Mouse (Mus musculus) heart, adult 2 months (tissue): ENCODE data around the gene Rnf114. TPM values are rescaled to one million over a fixed set of nuclear protein-coding genes. Genes with fewer than 3 reads are reported as not detected.

Experiments
- DNase-seq, 2 experiments: peaks; one replicate each; pipeline ENCODE4 v3.0.0; 2021
- H3K27ac ChIP-seq: fragments of 200-600 bp; 2 replicates; pipeline ENCODE4 v1.8.1; 2022
- H3K27me3 ChIP-seq: fragments of 200-500 bp; 2 replicates; pipeline ENCODE4 v1.6.1; 2012; ENCODE audit warnings: mild to moderate bottlenecking, low read length, inconsistent platforms, mixed read lengths; ENCODE audit not compliant: control insufficient read depth, insufficient read depth
- H3K36me3 ChIP-seq: fragments of 200-500 bp; 2 replicates; pipeline ENCODE4 v1.6.1; 2012; ENCODE audit warnings: low read length, inconsistent platforms; ENCODE audit not compliant: control insufficient read depth, insufficient read depth
- H3K4me1 ChIP-seq: fragments of 200-500 bp; 2 replicates; pipeline ENCODE4 v1.6.1; 2011; ENCODE audit warnings: low read length; ENCODE audit not compliant: control insufficient read depth, insufficient read depth
- H3K4me3 ChIP-seq: fragments of 200-600 bp; 2 replicates; pipeline ENCODE4 v1.8.1; 2022
- H3K79me2 ChIP-seq: fragments of 200-500 bp; replicated peaks from 2 replicates; pipeline ENCODE4 v1.6.1; 2012; ENCODE audit warnings: mild to moderate bottlenecking, inconsistent platforms, low read length, moderate library complexity, mixed read lengths; ENCODE audit not compliant: control insufficient read depth, insufficient read depth
- H3K9ac ChIP-seq: fragments of 200-500 bp; 2 replicates; pipeline ENCODE4 v1.6.1; 2012; ENCODE audit warnings: low read depth, mild to moderate bottlenecking, control low read depth, inconsistent platforms, low read length, mixed read lengths
- CTCF ChIP-seq: fragments of 200-600 bp; IDR thresholded peaks from 2 replicates; pipeline ENCODE4 v1.8.1; 2022; ENCODE audit warnings: antibody characterized with exemption, mild to moderate bottlenecking, moderate library complexity
- EP300 ChIP-seq: fragments of 200-500 bp; IDR thresholded peaks from 2 replicates; pipeline ENCODE4 v1.6.1; 2011; ENCODE audit warnings: low read depth, low read length, control low read depth; ENCODE audit not compliant: insufficient read depth
- POLR2A ChIP-seq: fragments of 200-500 bp; IDR thresholded peaks from 2 replicates; pipeline ENCODE4 v1.6.1; 2011; ENCODE audit warnings: mild to moderate bottlenecking, low read depth, low read length, control low read depth; ENCODE audit not compliant: insufficient read depth
- WGBS: fragments of 180-500 bp; shearing (Covaris S2); methylation state at CpG from one replicate; pipeline ENCODE4 v1.1.7; 2018; 5-methylcytosine and 5-hydroxymethylcytosine counted together
- intact Hi-C: fragments of 180-260 bp; cut with DNase I; formaldehyde crosslinking; loops from one replicate; pipeline ENCODE4 v1.15.1; 2025
- polyA plus RNA-seq: library from polyadenylated mRNA; depleted of rRNA; stranded (reverse); fragments of >200 nt; gene quantifications from 2 replicates; pipeline ENCODE4 v1.2.3, GENCODE M21; 2012
- total RNA-seq, 2 experiments: library from RNA; stranded (reverse); gene quantifications; 2 replicates each; pipeline ENCODE4 v1.2.3; 2021

Rnf114 gene
- total and polyA plus RNA-seq, 3 experiments: 60.4 to 96.3 (median 76.7) TPM

DNA sequence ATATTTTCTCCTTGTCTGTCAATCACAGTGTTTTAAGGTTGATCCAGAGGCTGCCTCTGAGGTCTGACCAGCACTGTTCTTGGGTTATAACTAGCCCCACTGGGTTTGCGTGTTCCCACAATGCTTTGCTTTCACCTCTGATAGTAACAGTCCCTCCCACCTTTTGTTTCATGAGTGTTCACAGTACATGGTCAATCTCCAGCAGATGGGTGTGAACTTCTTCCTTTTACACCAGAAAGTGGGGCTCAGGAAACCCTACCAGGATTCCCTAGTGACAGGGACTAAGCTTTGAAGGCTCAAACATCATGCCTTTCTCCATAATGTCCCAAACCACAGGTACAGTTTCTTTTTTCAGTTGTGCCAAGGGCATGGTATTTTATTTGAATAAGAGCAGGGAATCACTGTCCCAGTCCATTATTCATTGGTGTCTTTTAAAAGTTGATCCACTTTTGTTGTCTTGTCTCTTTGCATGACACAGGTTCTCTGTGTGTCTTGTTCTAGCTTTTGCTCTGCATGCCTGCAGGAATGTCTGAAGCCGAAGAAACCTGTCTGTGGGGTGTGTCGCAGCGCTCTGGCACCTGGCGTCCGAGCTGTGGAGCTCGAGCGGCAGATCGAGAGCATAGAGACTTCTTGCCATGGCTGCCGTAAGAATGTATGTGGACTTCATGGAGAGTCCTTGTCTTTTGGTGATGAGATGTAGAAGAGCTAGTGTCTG lies 14.3 kb downstream of the Rnf114 start:
- no peak overlapping the region for H3K27ac ChIP-seq
- H3K27me3 ChIP-seq: no peaks in the 10 kb centered on the region
- TF ChIP-seq EP300 (no peak), CTCF (no peak)
- H3K79me2 ChIP-seq: peaks cover 4% of the 10 kb centered on the region; the same call in 1 of the 2 replicates
- intact Hi-C loops: no loop called here
- no peak overlapping the region for H3K4me3 ChIP-seq
- no peak for DNase-seq
- WGBS: 87% methylated on average over 10 of the region's 10 CpGs
- peaks cover 16% of the 10 kb centered on the region for H3K4me1 ChIP-seq
- no peak overlapping the region for H3K9ac ChIP-seq
- peaks cover 17% of the 10 kb centered on the region for H3K36me3 ChIP-seq

DNA sequence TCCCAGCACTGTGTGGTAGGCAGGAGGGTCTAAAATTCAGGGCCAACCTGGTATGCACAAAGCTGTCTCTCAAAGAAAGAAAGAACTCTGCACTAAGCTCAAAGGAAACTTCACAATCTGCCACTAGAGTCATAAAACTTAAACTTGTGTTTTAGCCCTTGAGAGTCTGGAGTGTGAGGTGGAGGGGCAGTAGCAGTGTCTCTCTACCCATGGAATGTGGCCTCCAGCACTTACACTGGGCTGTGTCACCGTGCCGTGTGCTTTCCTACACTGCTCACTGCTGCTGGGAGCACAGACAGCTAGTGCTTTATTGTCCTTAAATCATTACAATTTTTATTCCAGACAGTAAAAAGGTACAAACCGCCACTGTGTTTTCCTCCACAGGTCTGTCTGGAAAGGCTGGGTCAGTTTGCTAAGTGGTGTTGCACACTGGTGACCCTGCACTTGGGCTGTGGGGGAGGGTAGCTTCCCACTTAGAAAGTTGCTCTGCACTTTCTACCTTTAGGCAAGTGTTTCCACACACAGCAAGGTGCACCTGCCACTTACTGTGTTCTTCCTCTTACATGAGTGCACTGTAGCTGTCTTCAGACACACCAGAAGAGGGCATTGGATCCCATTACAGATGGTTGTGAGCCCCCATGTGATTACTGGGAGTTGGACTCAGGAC lies 15.4 kb downstream of the Rnf114 start:
- peaks cover 17% of the 10 kb centered on the region for H3K36me3 ChIP-seq
- no peak overlapping the region for H3K27ac ChIP-seq
- TF ChIP-seq EP300 (no peak), POLR2A (no peak), CTCF (no peak)
- DNase-seq: no peak
- intact Hi-C loops: no loop called here
- no peak overlapping the region for H3K9ac ChIP-seq
- H3K4me3 ChIP-seq: no peak overlapping the region
- no peaks in the 10 kb centered on the region for H3K27me3 ChIP-seq
- WGBS: 68% methylated on average over 3 of the region's 3 CpGs
- peaks cover 4% of the 10 kb centered on the region; the same call in 1 of the 2 replicates for H3K79me2 ChIP-seq
- H3K4me1 ChIP-seq: peaks cover 16% of the 10 kb centered on the region

DNA sequence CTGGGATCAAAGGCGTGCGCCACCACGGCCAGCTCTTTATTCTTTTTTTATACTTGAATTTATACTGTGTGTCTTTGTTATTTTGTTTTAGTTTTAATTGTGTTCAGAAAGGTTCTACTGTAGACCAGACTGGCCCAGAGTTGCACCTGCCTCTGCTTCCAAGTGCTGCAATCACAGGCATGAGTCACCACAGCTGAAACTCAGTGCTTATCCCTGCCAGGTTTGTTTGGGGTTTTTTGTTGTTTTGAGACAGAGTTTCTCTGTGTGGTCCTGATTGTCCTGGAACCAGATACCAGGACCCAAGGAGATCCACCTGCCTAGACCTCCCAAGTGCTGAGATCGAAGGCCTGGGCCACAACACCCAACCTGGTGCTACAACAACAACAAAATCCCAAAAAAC lies 16.1 kb downstream of the Rnf114 start:
- Histone ChIP-seq H3K27ac (no peak overlapping the region), H3K9ac (no peak overlapping the region), H3K27me3 (no peaks in the 10 kb centered on the region), H3K36me3 (peaks cover 17% of the 10 kb centered on the region), H3K4me1 (peaks cover 16% of the 10 kb centered on the region), H3K79me2 (peaks cover 4% of the 10 kb centered on the region; the same call in 1 of the 2 replicates), H3K4me3 (no peak overlapping the region)
- DNase-seq: no peak
- WGBS: 93% methylated on average over 4 of the region's 4 CpGs
- TF ChIP-seq CTCF: no peak
- no peak for TF ChIP-seq EP300
- TF ChIP-seq POLR2A: no peak
- intact Hi-C loops: no loop called here

DNA sequence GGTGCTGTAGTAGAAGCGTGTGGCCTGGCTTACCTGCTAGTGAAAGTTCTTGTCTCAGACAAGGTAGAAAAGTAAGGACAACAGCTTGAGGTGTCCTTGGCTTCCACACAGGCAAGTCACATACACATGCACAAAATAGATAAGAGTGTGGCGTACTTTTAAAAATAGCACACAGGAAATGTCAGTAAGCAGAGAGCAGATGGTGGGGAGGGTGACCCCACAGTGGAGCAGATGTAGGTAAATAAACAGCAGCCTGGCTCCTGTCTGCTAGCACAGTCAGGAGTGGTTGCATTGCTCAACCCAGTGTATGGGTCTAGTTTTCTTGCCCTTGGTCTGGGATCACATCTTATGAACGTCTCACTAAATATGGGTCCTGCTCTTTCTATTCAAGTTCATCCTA lies 18.0 kb downstream of the Rnf114 start:
- intact Hi-C loops: no loop called here
- peak overlapping the region; percentile 84 for H3K27ac ChIP-seq
- peak overlapping the region; percentile 56; the same call in 1 of the 2 replicates for H3K9ac ChIP-seq
- no peak overlapping the region; the same call in 1 of the 2 replicates for H3K4me3 ChIP-seq
- peak in 1 of 2 experiments; percentile 50 for DNase-seq
- H3K27me3 ChIP-seq: no peaks in the 10 kb centered on the region
- TF ChIP-seq CTCF (no peak), EP300 (peak; percentile 62; the same call in 1 of the 2 replicates), POLR2A (peak; percentile 44; the same call in 1 of the 2 replicates)
- H3K36me3 ChIP-seq: peaks cover 12% of the 10 kb centered on the region
- H3K79me2 ChIP-seq: peaks cover 2% of the 10 kb centered on the region; the same call in 1 of the 2 replicates
- peaks cover 14% of the 10 kb centered on the region for H3K4me1 ChIP-seq
- 27% methylated on average over 3 of the region's 3 CpGs for WGBS

DNA sequence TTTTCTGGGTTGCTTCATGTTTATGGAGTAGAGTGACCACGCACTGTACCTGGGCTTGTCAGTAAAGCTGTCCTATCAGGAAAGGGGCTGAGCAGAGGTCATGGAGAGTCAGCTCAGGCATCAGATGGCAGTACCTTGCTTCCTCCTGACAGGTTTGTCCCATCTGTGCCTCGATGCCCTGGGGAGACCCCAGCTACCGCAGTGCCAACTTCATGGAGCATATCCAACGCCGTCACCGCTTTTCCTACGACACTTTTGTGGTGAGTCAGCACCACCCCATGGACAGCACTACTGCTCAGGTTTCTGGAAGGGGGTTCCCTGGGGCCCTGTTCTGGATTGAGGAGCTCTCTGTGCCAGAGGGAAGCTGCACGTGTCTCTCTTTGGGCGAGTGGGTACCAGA lies 19.9 kb downstream of the Rnf114 start:
- WGBS: 85% methylated on average over 9 of the region's 9 CpGs
- Histone ChIP-seq H3K4me1 (peaks cover 8% of the 10 kb centered on the region), H3K36me3 (peaks cover 8% of the 10 kb centered on the region; the same call in 1 of the 2 replicates)

DNA sequence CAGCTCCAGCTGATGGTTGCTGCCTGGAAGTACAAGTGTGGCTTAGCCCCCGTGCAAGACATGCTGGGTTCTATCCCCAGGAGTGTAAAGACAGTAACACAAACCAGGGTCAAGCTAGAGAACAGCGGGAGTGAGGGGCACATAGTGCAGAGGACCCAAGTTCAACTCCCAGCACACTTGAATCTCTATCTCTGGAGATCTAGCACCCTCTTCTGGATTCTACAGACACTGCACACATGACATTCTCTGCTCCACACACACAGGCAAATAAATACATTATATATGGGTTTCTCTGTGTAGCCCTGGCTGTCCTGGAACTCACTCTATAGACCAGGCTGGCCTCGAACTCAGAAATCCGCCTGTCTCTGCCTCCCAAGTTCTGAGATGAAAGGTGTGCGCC lies 20.5 kb downstream of the Rnf114 start:
- peaks cover 8% of the 10 kb centered on the region for H3K4me1 ChIP-seq
- intact Hi-C loops: no loop called here
- no peak overlapping the region for H3K27ac ChIP-seq
- no peak overlapping the region for H3K4me3 ChIP-seq
- H3K36me3 ChIP-seq: peaks cover 8% of the 10 kb centered on the region; the same call in 1 of the 2 replicates
- WGBS: 89% methylated on average over 5 of the region's 5 CpGs
- H3K27me3 ChIP-seq: no peaks in the 10 kb centered on the region
- TF ChIP-seq POLR2A: no peak
- TF ChIP-seq CTCF: peak; percentile 63
- TF ChIP-seq EP300: no peak
- no peak for DNase-seq
- no peak overlapping the region for H3K9ac ChIP-seq
- no peaks in the 10 kb centered on the region; the same call in 1 of the 2 replicates for H3K79me2 ChIP-seq

More for the DNA sequence above, 19.9 kb downstream of the Rnf114 start:
- Histone ChIP-seq H3K9ac (no peak overlapping the region), H3K4me3 (no peak overlapping the region), H3K27me3 (no peaks in the 10 kb centered on the region), H3K27ac (no peak overlapping the region; the same call in 1 of the 2 replicates), H3K79me2 (no peaks in the 10 kb centered on the region; the same call in 1 of the 2 replicates)
- TF ChIP-seq CTCF (no peak), EP300 (no peak), POLR2A (no peak)
- DNase-seq: no peak
- intact Hi-C loops: no loop called here
